ENCODE assay signal across 7 mouse cellular contexts in the genomic region with DNA sequence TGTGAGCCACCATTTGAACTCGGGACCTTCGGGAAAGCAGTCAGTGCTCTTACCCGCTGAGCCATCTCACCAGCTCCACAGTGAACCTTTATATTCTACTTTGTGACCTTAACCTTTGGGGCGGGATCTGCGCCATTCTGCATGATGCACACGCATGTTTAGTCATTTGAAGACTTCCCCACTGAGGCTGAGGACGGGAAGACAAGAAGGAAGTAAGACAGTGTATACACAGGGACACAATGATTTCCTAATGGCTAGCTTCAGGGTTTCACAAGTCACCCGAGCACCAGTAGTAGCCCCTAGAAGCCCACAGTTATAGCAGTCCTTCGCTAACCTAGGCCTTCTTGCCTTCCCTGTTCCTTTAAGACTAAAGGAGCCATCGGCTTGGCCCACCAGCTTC. TPM values are rescaled to one million over a fixed set of nuclear protein-coding genes. Genes with fewer than 3 reads are reported as not detected.
DNase-seq lines count a peak whose midpoint lies in the region; ATAC-seq and TF ChIP-seq lines count a peak whose summit lies in the region.

No protein-coding gene starts in this region.

- TF ChIP-seq EP300 in liver, embryonic 14.5 days (IDR thresholded peaks at IDR 0.05; ENCODE audit: low read depth): no peak

- H3K36me3 ChIP-seq in neural tube, embryonic 11.5 days (ENCODE audit: control insufficient read depth, insufficient read depth, low read length): peaks cover 3% of the 10 kb centered on the region
- H3K36me3 ChIP-seq in forebrain, embryonic 16.5 days (ENCODE audit: control insufficient read depth, insufficient read depth): peaks cover 3% of the 10 kb centered on the region; the same call in 1 of the 2 replicates
- H3K36me3 ChIP-seq in liver, embryonic 14.5 days (replicated peaks; ENCODE audit: control insufficient read depth, insufficient read depth, low read depth): no peaks in the 10 kb centered on the region
- H3K36me3 ChIP-seq in stomach, embryonic 16.5 days (ENCODE audit: control insufficient read depth, insufficient read depth, low read length): 0 out of 2 replicates have a peak, but pooled peaks cover under 1% of the 10 kb centered on the region

- peak overlapping the region; percentile 90 for H3K4me2 ChIP-seq in neural tube, embryonic 11.5 days (ENCODE audit: low read depth)
- peak overlapping the region; percentile 81 for H3K4me2 ChIP-seq in forebrain, embryonic 16.5 days (ENCODE audit: low read length)
- peak overlapping the region; percentile 82 for H3K4me2 ChIP-seq in liver, embryonic 14.5 days (ENCODE audit: low read depth)
- H3K4me2 ChIP-seq in stomach, embryonic 16.5 days (ENCODE audit: low read depth, low read length): peak overlapping the region; percentile 82

- 76% methylated on average over 10 of the region's 10 CpGs for WGBS in neural tube, embryonic 11.5 days
- WGBS in forebrain, embryonic 16.5 days: 73% methylated on average over 10 of the region's 10 CpGs
- WGBS in liver, embryonic 14.5 days (ENCODE audit: insufficient replicate concordance): 61% methylated on average over 10 of the region's 10 CpGs
- WGBS in stomach, embryonic 16.5 days: 66% methylated on average over 10 of the region's 10 CpGs

- H3K9me3 ChIP-seq in neural tube, embryonic 11.5 days (ENCODE audit: control insufficient read depth, low read length): no peaks in the 10 kb centered on the region
- H3K9me3 ChIP-seq in forebrain, embryonic 16.5 days (ENCODE audit: control insufficient read depth, low read length): no peaks in the 10 kb centered on the region
- no peaks in the 10 kb centered on the region for H3K9me3 ChIP-seq in liver, embryonic 14.5 days (ENCODE audit: control insufficient read depth, low read length)
- no peaks in the 10 kb centered on the region for H3K9me3 ChIP-seq in stomach, embryonic 16.5 days (replicated peaks; ENCODE audit: control insufficient read depth, low read length)

- peak overlapping the region; percentile 87 for H3K4me3 ChIP-seq in neural tube, embryonic 11.5 days (ENCODE audit: low read depth, low read length)
- peak overlapping the region; percentile 86 for H3K4me3 ChIP-seq in forebrain, embryonic 16.5 days (replicated peaks; ENCODE audit: low read length)
- peak overlapping the region; percentile 88 to 97; a peak in 3 of 4 replicates for H3K4me3 ChIP-seq in liver, embryonic 14.5 days (ENCODE audit: insufficient read depth in 1 of 2, low read depth in 2 of 2, low read length in 2 of 2)
- peak overlapping the region; percentile 83 for H3K4me3 ChIP-seq in stomach, embryonic 16.5 days (replicated peaks; ENCODE audit: low read length)

- DNase-seq in neural tube, embryonic 11.5 days (ENCODE audit: low spot score): no peak
- DNase-seq in neural tube, embryonic 10.5 days (ENCODE audit: extremely low spot score, low spot score): no peak
- DNase-seq in liver, embryonic 14.5 days (ENCODE audit: low read depth in 3 of 3, low spot score in 3 of 3): no peak
- no peak for DNase-seq in MN1 (ENCODE audit: low spot score)
- no peak for DNase-seq in adrenal gland, adult 8-10 months

- ATAC-seq in neural tube, embryonic 11.5 days (ENCODE audit: insufficient read depth, low FRiP score, low TSS enrichment): peak; percentile 35; the same call in 1 of the 2 replicates
- ATAC-seq in forebrain, embryonic 16.5 days: no peak; the same call in 1 of the 2 replicates
- no peak for ATAC-seq in liver, embryonic 14.5 days (ENCODE audit: insufficient read depth)
- no peak for ATAC-seq in stomach, embryonic 16.5 days (ENCODE audit: insufficient read depth, low FRiP score)

- H3K4me1 ChIP-seq in neural tube, embryonic 11.5 days (ENCODE audit: control insufficient read depth, insufficient read depth, low read length): peaks cover 7% of the 10 kb centered on the region
- H3K4me1 ChIP-seq in forebrain, embryonic 16.5 days (replicated peaks; ENCODE audit: control insufficient read depth, insufficient read depth, low read length): peaks cover 17% of the 10 kb centered on the region
- peaks cover 6 to 14% of the 10 kb centered on the region in 2 experiments for H3K4me1 ChIP-seq in liver, embryonic 14.5 days (replicated peaks; ENCODE audit: control insufficient read depth in 2 of 2, insufficient read depth in 2 of 2, low read length in 1 of 2)
- 0 out of 2 replicates have a peak, but pooled peaks cover 6% of the 10 kb centered on the region for H3K4me1 ChIP-seq in stomach, embryonic 16.5 days (ENCODE audit: control insufficient read depth, insufficient read depth, low read length)

- no peak for TF ChIP-seq CTCF in liver, embryonic 14.5 days (IDR thresholded peaks at IDR 0.05; ENCODE audit: low read depth)

- no peak overlapping the region for H3K27ac ChIP-seq in neural tube, embryonic 11.5 days (ENCODE audit: low read depth, low read length)
- peak overlapping the region; percentile 78 for H3K27ac ChIP-seq in forebrain, embryonic 16.5 days (ENCODE audit: low read length)
- H3K27ac ChIP-seq in liver, embryonic 14.5 days: peak overlapping the region; percentile 24; the same call in 1 of the 2 replicates
- H3K27ac ChIP-seq in stomach, embryonic 16.5 days (ENCODE audit: low read length): peak overlapping the region; percentile 80

- no peaks in the 10 kb centered on the region for H3K27me3 ChIP-seq in neural tube, embryonic 11.5 days (ENCODE audit: control insufficient read depth, insufficient read depth, low read length)
- no peaks in the 10 kb centered on the region for H3K27me3 ChIP-seq in forebrain, embryonic 16.5 days (replicated peaks; ENCODE audit: control insufficient read depth, insufficient read depth, low read length)
- H3K27me3 ChIP-seq in liver, embryonic 14.5 days (ENCODE audit: control insufficient read depth, insufficient read depth, low read length): no peaks in the 10 kb centered on the region
- H3K27me3 ChIP-seq in stomach, embryonic 16.5 days (ENCODE audit: control insufficient read depth, insufficient read depth, low read length): no peaks in the 10 kb centered on the region

- H3K9ac ChIP-seq in neural tube, embryonic 11.5 days (ENCODE audit: low read length): peak overlapping the region; percentile 78; the same call in 1 of the 2 replicates
- peak overlapping the region; percentile 53 for H3K9ac ChIP-seq in forebrain, embryonic 16.5 days (replicated peaks; ENCODE audit: low read depth, low read length)
- H3K9ac ChIP-seq in liver, embryonic 14.5 days (replicated peaks): peak overlapping the region; percentile 24
- peak overlapping the region; percentile 86; the same call in 1 of the 2 replicates for H3K9ac ChIP-seq in stomach, embryonic 16.5 days (ENCODE audit: low read length)

RNA-seq across cellular contexts. Expression of a gene that starts 0.5 kb away (rescaled TPM):
- 62.3 and 62.7 TPM in 2 replicates for polyA plus RNA-seq in neural tube, embryonic 11.5 days (2014; fragmentation: Nextera tagmentation; extraction: Ambion mirVana)
- polyA plus RNA-seq in forebrain, embryonic 16.5 days (2015; fragmentation: Nextera tagmentation; extraction: Ambion mirVana): 62.2 and 67.9 TPM in 2 replicates
- 28.9 and 43.4 TPM in 2 replicates for polyA plus RNA-seq in liver, embryonic 14.5 days (2012; rRNA removed)
- polyA plus RNA-seq in liver, embryonic 14.5 days (2014; fragmentation: Nextera tagmentation; extraction: Ambion mirVana): 71.9 and 76.5 TPM in 2 replicates
- polyA plus RNA-seq in stomach, embryonic 16.5 days (2015; fragmentation: Nextera tagmentation; extraction: Ambion mirVana): 97.5 and 107 TPM in 2 replicates
- 10 to 100 TPM; 51.7 to 68.6 (median 62.8) TPM for total RNA-seq in adrenal gland, adult 8-10 months (2022)

RNA-seq across cellular contexts. Expression of a gene that starts 17.8 kb away (rescaled TPM):
- 34.2 and 36.4 TPM in 2 replicates for polyA plus RNA-seq in neural tube, embryonic 11.5 days (2014; fragmentation: Nextera tagmentation; extraction: Ambion mirVana)
- 34.7 and 44.1 TPM in 2 replicates for polyA plus RNA-seq in forebrain, embryonic 16.5 days (2015; fragmentation: Nextera tagmentation; extraction: Ambion mirVana)
- 20.5 and 22.8 TPM in 2 replicates for polyA plus RNA-seq in liver, embryonic 14.5 days (2012; rRNA removed)
- 32.6 and 38.0 TPM in 2 replicates for polyA plus RNA-seq in liver, embryonic 14.5 days (2014; fragmentation: Nextera tagmentation; extraction: Ambion mirVana)
- polyA plus RNA-seq in stomach, embryonic 16.5 days (2015; fragmentation: Nextera tagmentation; extraction: Ambion mirVana): 109 and 136 TPM in 2 replicates
- 10 to 100 TPM; 12.5 to 23.3 (median 22.5) TPM for total RNA-seq in adrenal gland, adult 8-10 months (2022)

RNA-seq across cellular contexts. Expression of a gene that starts 25.2 kb away (rescaled TPM):
- 47.2 and 60.6 TPM in 2 replicates for polyA plus RNA-seq in neural tube, embryonic 11.5 days (2014; fragmentation: Nextera tagmentation; extraction: Ambion mirVana)
- 52.9 and 58.8 TPM in 2 replicates for polyA plus RNA-seq in forebrain, embryonic 16.5 days (2015; fragmentation: Nextera tagmentation; extraction: Ambion mirVana)
- 8.8 and 12.0 TPM in 2 replicates for polyA plus RNA-seq in liver, embryonic 14.5 days (2012; rRNA removed)
- 19.0 and 23.6 TPM in 2 replicates for polyA plus RNA-seq in liver, embryonic 14.5 days (2014; fragmentation: Nextera tagmentation; extraction: Ambion mirVana)
- 98.9 and 132 TPM in 2 replicates for polyA plus RNA-seq in stomach, embryonic 16.5 days (2015; fragmentation: Nextera tagmentation; extraction: Ambion mirVana)
- 100 to 1,000 TPM in 3 of 4 experiments, 10 to 100 TPM in 1; 83.5 to 119 (median 106) TPM for total RNA-seq in adrenal gland, adult 8-10 months (2022)

RNA-seq across cellular contexts. Expression of a gene that starts 26.7 kb away (rescaled TPM):
- polyA plus RNA-seq in neural tube, embryonic 11.5 days (2014; fragmentation: Nextera tagmentation; extraction: Ambion mirVana): 161 and 171 TPM in 2 replicates
- 169 and 197 TPM in 2 replicates for polyA plus RNA-seq in forebrain, embryonic 16.5 days (2015; fragmentation: Nextera tagmentation; extraction: Ambion mirVana)
- 26.5 and 29.2 TPM in 2 replicates for polyA plus RNA-seq in liver, embryonic 14.5 days (2012; rRNA removed)
- 30.6 and 36.8 TPM in 2 replicates for polyA plus RNA-seq in liver, embryonic 14.5 days (2014; fragmentation: Nextera tagmentation; extraction: Ambion mirVana)
- polyA plus RNA-seq in stomach, embryonic 16.5 days (2015; fragmentation: Nextera tagmentation; extraction: Ambion mirVana): 94.9 and 97.8 TPM in 2 replicates
- 10 to 100 TPM; 79.7 to 84.5 (median 81.6) TPM for total RNA-seq in adrenal gland, adult 8-10 months (2022)

RNA-seq across cellular contexts. Expression of a gene that starts 41.4 kb away (rescaled TPM):
- 60.0 and 60.6 TPM in 2 replicates for polyA plus RNA-seq in neural tube, embryonic 11.5 days (2014; fragmentation: Nextera tagmentation; extraction: Ambion mirVana)
- polyA plus RNA-seq in forebrain, embryonic 16.5 days (2015; fragmentation: Nextera tagmentation; extraction: Ambion mirVana): 56.0 and 56.1 TPM in 2 replicates
- 40.2 and 49.0 TPM in 2 replicates for polyA plus RNA-seq in liver, embryonic 14.5 days (2012; rRNA removed)
- polyA plus RNA-seq in liver, embryonic 14.5 days (2014; fragmentation: Nextera tagmentation; extraction: Ambion mirVana): 71.2 and 79.5 TPM in 2 replicates
- polyA plus RNA-seq in stomach, embryonic 16.5 days (2015; fragmentation: Nextera tagmentation; extraction: Ambion mirVana): 39.0 and 44.8 TPM in 2 replicates
- total RNA-seq in adrenal gland, adult 8-10 months (2022): 10 to 100 TPM; 31.8 to 51.8 (median 40.4) TPM

Comparison
In these comparisons a context has a peak if more than half of its experiments do, and no peak if none do; other contexts are left out.
1. H3K9ac ChIP-seq: peak in every context shown above with its lines; median percentile 86 in stomach, embryonic 16.5 days; 78 in neural tube, embryonic 11.5 days; 53 in forebrain, embryonic 16.5 days; 24 in liver, embryonic 14.5 days.